Mouse (Mus musculus): ENCODE measurements at regions not wholly inside any gene's neighbourhood (a gene's known extent, or its start where the extent isn't known, plus 50 kb on each side); places are given as distances from the start of the nearest gene placed in this dataset.

DNA sequence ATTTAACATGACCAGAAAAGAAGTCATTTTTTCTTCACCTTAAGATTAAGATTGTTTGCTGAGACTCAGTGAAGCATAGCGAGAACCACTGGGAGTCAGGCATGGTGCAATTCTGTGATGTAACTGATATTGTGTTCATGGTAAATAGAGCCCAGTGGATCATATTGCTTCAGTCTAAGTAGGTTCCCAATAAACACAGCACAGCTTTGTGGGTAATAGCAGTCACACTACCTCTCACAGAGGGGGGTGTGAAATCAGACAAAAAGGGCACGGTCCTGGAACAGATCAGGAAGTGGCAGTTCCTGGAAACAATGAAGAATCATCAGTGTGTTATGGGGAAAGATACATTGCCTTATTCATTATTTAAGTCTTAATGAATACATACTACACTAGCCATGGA is 84.1 kb upstream of the Nampt start:
- TF ChIP-seq CTCF (IDR thresholded peaks at IDR 0.05; ENCODE audit: low read depth, low read length) (no peak), GATA1 (IDR thresholded peaks at IDR 0.05; ENCODE audit: borderline replicate concordance, low read length) (no peak), TAL1 (conservative IDR thresholded peaks at IDR 0.05; ENCODE audit: low read depth, low read length) (no peak)
